Mouse (Mus musculus): ENCODE data around the gene Cxcl12.

The Cxcl12 gene

DNA sequence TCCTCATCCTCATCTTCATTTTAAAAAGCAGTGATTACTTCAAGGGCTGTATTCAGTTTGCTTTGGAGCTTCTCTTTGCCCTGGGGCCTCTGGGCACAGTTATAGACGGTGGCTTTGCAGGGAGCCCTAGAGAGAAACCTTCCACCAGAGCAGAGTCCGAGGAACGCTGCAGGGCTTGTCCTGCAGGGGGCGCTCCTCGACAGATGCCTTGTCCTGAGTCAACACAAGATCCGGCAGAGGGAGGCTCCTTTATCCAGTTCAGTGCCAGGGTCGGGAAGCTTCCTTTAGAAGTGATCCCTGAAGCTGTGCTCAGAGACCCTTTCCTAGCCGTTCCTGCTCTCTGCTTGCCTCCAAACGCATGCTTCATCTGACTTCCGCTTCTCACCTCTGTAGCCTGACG, 5.5 kb downstream of the Cxcl12 start:
- peak; percentile 17 for DNase-seq (ENCODE audit: low read depth, low spot score)

DNA sequence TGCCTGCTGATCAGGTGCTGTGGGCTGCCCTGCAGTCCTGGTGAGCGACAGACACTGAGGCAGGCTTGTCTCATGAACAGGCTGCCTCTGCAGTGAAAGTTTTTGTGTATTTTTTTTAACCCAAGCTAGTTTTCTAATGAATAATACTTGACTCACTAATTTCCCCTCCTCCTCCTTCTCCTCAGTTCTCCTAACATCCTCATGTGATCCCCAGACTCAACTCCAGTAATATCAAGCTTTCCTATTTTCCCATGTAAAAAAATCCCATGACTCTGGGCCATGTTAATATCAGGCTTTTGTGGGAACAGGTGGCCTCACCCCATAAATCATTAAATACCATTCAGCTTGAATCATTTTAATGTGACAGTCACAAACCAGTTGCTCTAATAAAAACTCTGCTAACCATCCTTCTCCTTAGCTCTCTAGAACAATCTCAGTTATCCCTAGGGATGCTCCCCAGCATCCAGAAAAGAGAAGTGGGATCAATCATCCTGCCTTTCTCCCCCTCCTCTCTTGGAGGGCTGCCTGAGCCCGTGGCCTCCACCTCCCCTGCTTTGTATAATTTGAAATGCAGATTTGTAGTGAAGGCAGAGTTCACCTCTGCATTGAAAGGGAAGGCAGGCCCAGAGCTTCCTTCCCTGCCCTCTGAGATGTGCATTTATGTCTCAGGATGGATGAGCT, 6.9 kb downstream of the Cxcl12 start:
- DNase-seq (ENCODE audit: low read depth, low spot score) = no peak

DNA sequence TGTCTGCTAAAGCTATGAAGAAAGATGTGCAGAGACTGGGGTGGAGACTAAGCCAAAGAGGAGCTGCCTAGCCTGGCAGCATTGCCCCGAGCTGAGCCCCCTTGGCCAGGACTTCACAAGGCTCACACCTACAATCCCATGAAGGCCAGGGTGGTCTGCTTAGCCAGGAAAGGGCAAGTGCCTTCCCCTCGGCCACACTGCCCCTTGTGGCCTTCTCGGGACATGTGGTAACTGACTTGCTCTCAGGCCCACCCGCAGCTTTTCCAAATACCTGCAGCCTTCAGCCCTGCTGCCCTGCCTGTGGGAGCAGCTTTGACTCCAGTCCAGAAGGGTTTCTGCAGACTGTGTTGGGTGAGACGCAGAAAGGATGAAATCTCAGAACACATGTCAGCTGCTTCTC, 8.1 kb downstream of the Cxcl12 start:
- no peak for DNase-seq (ENCODE audit: low read depth, low spot score)

DNA sequence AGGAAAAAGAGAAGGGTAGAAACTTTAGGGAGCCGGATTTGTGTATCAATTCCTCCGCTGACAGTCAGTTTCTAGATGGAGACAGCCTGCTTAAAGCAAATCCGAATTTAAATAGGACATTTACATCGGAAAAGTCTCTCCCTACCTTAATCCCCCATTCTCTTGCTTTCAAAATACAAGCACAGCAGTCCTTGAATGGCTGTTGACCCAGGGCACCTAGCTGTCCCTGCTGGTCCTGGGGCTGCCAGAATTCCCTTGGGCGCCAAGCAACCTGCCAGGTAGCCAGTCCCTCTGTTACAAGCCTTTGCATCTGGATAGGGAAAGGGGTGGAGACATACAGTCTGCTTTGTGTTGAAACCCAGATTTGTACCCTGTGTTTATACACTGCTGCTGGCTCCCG, 12.0 kb downstream of the Cxcl12 start:
- no peak for DNase-seq (ENCODE audit: low read depth, low spot score)

DNA sequence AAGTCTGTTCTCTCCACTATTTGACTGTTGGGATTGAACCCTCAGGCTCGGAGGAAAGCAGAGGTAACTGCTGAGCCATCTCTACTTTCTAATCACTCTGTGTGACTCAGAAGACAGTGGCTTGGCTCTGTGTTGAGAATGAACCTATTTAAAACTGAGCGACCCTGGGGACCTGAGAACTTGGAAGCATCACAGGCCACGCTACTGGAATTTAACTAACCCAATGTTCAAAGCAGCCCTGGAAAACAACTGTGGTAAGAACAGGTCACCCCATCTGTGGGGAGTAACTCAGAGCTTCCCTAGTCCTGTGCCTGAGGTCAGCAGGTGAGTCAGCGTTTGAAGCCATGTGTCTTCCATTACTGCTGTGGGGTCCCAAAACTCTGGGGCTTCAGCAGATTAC, 17.0 kb downstream of the Cxcl12 start:
- DNase-seq (ENCODE audit: low read depth, low spot score) = no peak

DNA sequence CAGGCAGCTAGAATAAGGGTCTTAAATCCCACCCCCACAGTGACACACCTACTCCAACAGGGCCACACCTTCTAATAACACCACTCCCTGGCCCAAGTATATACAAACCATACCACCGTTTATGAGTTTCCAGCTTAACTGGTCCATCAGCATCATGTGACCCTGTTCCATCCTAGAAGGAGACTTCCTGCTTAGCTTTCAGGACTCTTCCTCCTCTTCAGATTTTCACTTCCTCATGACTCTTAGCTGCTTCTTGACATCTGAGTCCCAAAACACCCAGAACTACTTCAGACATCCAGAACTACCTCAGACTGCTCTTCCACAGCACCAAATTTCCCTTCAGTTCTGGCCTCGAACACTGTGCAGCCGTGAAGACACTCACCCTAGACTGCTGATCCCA, 22.1 kb downstream of the Cxcl12 start:
- no peak for DNase-seq (ENCODE audit: low read depth, low spot score)

DNA sequence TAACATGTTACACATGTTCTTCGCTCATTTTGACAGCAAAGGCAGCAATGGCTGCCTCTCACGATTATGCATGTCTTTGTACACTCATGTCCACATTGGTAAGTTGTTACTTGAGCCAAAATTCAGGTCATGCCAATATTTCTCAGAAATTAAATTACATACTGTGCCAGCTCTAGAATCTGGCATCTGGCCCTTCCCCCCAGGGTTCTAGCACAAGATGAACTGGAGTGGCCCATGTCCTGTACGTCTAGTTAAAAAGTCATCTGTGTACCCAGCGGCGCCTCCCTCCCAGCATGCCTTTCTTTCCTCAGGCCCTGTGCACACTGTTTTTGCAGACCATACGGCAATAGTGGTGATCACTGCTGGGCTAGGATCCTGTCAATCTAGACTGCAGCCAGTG, 23.4 kb downstream of the Cxcl12 start:
- no peak for DNase-seq (ENCODE audit: low read depth, low spot score)

DNA sequence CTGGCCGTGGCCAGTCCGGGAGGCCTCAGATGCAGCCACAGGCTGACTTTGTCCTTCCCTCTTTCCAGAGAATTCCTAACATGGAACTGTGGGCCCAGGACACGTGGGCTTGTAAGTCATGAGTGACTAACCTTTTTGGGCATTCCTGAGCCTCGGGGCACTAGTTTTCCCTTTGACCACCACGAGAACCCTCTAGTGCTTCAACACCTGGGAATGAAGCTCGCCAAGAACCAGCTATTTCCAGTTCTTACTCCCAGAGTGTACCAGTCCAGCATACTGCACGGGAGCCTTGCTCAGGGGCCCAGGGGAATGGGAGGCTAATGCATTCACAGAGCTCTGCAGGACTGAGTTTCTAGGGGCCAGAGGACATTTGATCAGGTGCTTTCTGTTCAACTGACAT, 24.3 kb downstream of the Cxcl12 start:
- DNase-seq (ENCODE audit: low read depth, low spot score) = no peak

DNA sequence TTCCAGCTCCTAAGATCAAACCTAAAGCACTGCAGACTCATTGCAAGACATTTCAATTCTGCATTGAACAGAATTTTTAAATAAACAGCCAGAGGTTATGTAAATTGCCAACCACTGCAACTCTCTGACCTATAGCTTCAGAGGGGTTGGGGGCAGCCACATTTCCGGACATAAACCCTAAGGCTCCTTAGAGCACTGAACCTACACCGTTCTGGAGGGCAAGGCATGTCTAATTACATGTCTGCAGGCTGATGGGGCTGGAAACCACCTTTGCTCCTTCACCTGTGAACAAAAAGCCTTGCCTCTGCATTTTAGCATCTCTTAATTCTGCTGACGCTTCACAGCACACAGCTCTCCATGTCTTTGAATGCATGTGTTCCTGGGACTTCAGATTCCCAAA, 26.9 kb downstream of the Cxcl12 start:
- DNase-seq (ENCODE audit: low read depth, low spot score) = no peak

DNA sequence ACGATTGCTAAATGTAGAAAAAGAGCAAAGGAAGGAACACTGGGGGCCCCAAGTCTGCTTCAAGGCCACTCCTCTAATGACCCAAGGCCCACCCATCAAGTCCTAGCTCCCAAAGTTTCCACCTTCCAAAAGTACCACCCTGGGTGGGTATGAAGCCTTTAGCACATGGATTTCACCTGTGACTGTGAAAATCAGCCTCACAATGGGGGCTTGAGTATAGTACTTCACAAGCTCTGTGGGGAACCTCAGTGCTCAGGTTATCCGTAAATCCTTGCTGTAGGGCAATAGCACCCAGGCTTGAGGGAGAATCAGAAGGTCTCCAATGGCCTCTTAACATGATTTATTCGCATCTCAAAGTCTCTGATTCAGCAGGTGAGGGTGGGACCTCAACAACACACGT, 30.5 kb downstream of the Cxcl12 start:
- no peak for DNase-seq (ENCODE audit: low read depth, low spot score)

DNA sequence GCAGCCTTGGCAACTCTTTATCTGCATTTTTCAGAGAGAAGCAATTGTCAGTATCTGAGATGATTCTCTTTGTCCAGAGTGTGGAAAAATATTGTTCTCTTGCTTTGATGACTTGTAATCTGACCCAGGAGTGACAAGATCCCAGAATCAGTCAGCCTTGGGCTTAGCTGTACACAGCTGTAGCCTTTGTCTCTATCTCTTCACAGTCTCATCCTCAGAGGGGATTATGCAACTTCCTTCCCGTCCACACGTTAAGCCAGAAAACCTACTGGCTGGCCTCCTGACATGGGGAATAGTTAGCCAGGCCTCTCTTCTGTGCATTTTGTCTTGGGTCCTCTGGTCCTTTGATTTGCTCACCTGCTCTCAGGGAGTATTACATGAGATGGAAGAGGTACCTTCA, 31.4 kb downstream of the Cxcl12 start:
- DNase-seq (ENCODE audit: low read depth, low spot score) = no peak

DNA sequence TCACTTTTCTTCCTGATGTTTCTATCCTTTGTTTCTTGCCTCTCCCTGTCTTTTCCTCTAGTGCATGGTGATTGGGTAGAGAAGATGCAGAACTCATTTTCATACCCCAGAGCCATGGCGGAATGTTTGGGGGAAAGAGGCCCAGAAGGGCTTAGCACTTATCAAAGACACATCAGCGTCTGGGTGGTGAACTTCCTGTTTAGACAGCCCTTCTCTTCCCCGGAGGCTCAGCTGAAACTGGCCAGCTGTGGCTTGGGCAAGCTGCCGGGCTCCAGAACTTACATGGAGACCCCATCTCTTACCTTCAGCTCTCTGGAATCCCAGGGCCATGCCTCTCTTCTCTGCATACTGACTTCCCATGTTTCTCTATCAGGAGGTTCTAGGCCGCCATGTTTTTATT, 32.6 kb downstream of the Cxcl12 start:
- no peak for DNase-seq (ENCODE audit: low read depth, low spot score)

DNA sequence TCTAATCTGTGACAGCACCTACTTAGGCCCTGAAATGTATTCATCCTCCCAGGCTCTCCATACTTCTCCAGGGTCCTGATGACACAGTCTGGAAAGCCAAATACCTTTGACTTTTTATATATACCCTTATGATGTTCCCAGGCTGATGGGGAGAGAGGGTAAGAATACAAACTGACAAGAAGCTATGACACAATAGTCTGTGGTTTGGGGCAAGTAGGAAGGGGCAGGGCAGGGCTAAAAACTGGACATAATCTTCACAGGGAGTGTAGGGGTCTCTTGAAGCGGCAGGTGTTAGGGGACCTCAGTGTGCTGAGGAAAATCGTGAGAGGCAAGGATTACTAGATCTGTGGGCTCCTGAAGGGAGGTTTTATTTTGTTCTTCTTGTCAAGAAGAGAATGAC, 33.1 kb downstream of the Cxcl12 start:
- no peak for DNase-seq (ENCODE audit: low read depth, low spot score)

DNA sequence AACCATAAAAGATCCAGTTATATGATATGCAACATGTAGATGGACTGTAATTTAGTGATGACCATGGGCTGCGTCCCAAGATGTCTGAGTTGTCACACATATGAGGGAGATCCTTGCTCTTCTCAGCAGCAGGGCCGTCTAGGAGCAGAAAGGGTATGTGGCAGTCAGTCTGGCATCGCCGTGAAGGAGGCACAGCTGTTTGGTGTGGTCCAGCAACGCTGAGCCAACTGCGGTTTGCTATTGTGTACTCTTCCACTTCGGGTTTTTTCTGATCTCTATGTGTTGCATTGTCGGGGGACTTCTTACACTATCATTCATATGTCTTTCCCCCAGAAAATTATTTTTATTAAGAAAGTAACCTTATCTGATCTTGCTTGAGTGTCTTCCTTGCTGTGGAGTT, 33.5 kb downstream of the Cxcl12 start:
- DNase-seq (ENCODE audit: low read depth, low spot score) = no peak

DNA sequence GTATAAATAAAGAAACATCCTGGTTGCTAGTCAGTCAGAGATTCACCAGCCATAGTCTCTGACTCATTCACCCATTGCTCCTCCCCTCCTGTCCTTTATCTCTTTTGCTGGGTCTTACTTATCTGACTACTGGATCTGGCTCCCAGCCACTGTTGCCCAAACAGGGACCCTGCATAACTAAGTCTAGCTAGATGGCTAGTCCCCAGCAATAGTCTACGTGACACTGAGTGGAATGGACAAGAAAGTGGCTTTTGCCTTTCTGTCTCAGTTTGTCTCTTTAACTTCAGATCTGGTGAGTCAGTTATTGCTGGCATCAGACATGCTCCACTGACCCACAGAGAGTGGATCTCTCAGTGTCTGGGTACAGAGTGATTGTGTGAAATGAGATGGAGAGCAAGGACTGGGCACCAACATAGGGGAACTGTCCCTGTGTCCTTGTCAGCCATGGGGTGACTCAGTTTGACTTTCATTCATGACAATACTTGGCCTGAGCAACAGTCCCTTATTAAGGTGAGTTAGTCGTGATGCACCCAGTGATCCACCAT, 34.6 kb downstream of the Cxcl12 start:
- no peak for DNase-seq (ENCODE audit: low read depth, low spot score)

DNA sequence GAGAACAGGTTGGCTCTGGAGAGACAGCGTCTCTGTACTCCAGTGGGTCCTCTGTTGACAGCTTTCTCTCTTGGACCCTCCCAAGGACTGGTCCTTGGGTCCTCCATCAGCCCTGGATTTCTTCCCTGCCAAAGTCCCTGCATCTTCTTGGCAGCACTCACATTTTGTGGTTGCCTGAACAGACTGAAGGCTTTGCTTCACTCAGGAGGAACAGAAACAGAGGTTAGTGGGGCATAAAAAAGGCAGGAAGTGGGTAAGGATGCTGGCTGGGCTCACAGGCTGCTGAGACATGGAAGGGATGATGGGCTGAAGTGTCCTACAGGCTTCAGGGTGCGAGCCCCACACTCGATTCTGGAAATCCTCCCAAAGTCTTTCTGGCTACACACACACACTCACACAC, 35.8 kb downstream of the Cxcl12 start:
- no peak for DNase-seq (ENCODE audit: low read depth, low spot score)

DNA sequence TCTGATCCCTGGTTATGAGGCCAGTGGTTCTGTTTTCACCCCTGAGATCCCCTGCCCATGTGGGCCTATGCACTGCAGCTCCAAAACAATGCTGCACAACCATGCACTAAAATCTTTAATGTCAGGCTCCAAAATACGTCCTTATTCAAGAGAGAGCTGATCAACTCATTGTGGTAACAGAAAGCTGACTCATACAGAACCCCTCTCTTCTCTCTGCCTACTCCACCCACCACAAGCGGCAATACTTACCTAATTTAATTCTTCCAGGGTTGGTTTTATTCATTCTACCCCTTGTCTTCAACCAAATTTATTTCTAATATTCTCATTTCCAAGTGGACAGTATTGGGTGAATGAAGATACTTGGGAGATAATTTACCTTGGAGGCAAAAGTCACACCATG, 38.5 kb downstream of the Cxcl12 start:
- no peak for DNase-seq (ENCODE audit: low read depth, low spot score)

DNA sequence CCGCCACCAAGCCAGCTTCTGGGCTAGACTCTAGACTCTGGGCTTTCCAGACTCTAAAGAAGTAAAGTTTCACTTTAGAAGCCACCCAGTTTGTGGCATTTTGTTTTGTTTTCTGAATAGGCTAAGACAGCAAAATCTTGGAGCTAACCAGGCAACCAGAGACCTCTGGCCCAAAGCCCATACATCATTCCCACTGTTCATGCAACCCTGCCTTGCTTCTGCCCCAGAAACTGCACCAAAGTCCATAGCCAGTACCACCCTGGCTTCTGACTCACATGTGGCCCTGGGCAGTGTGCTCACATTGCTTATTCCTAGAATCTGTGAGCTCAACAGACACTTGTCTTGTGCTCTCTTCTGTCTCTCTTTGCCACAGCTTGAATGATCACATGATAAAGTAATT, 39.0 kb downstream of the Cxcl12 start:
- DNase-seq (ENCODE audit: low read depth, low spot score) = no peak

DNA sequence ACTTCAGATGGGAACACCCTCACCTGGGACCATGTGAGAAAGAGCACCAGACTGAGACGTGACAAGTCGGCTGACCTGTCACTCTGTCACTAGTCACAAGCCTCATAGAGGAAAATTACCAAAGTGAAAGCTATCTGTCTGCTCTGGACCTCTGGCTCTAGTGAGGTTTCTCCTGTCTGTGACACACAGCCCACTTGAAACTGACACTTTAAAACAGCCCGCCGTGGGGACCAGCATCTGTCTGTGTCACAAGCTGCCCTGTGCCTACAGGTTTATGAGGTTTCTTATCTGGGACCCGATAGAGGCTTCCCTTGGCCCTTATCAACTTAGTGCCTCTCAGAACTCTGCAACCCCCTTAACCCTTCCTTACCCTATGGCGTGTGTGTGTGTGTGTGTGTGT, 41.8 kb downstream of the Cxcl12 start:
- no peak for DNase-seq (ENCODE audit: low read depth, low spot score)

DNA sequence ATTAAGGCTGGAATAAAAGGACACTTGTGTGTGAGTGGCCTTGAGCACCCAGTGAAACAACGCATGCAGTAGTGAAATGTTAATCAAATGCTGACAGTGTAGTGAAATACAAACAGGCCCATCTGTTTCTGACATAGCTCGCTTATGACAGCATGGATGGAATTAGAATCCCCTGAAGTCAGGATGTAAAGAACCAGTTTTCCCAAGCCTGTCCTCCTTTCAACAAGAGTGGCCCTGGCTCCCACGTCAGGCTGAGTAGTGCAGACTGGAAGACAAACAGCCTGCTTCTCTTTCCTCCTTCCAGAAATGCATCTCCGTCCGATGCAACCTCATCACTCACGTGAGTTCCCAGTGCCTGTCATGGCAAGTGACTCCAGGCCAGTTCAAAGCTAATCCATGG, 42.2 kb downstream of the Cxcl12 start:
- DNase-seq (ENCODE audit: low read depth, low spot score) = no peak

DNA sequence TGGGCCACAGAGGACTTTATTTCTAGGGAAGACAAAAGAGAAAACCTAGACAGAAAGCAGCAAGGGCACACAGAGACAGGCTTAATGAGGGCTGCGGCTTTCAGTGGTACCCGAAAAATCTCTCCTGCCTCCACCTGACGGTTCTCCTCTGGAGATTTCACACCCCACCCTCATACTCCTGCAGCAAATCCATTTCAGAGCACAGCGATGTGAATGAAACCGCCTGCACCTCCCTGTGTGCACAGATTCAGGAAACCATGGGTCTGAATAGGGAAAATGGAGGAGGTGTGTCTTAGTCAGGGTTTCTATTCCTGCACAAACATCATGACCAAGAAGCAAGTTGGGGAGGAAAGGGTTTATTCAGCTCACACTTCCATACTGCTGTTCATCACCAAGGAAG, 46.2 kb downstream of the Cxcl12 start:
- DNase-seq (ENCODE audit: low read depth, low spot score) = no peak

DNA sequence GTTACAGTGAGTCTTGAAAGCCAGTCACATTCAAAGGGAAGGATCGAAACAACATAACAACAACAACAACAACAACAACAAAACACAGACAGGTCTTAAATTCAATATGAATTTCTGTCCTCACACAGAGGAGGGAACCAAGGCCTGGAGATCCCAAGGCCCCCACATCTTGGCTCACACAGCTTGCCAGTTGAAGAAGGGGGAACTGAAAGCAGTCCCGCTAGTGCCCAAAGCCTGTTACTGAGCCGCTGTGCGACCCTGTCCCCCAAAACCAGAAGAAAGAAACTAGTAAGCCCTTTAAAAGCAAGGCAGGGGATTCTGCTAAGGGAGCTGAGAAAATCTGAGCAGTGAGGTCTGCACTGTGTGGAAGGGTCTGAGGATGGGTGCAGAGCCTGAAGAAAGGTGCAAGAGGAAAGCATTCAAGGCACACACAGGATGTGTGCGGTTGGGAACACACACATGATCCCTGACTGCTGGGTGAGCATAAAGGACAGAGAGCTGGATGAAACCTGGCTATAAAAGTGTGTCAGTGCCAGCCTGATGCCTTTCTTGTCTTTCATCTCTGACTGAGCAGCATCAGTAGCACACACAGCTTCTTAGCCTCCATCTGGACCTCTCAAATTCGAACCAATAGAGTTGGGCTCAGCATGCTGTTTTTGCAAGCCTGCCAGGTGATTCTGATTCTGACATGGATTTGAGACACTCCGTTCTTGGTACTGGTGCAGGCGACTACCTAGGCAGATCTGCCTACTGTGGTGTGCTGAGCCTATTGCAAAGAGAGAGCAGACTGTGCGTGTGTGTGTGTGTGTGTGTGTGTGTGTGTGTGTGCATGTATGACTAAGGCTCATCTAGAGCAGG, 50.3 kb downstream of the Cxcl12 start:
- DNase-seq (ENCODE audit: low read depth, low spot score) = no peak

DNA sequence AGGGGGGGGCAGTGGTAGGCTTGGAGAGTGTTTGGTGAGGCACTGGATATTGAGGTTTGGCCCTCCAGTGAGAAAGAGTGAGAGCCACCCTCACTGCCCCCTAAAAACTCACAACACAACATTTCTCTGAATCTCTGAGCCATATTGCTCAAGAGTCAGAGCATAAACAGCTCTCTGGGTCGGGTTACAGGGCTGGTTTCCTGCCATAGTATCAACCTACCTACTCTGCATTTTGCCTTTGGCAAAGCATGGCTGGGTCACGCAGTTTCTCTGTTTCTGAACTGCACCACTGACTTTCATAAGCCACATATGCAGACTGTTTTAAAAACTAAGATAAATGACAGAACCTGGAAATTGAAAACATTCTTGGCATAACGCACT, 51.0 kb downstream of the Cxcl12 start:
- no peak for DNase-seq (ENCODE audit: low read depth, low spot score)
